Mouse (Mus musculus) kidney, postnatal 4 days (tissue): ENCODE measurements around the gene Ccdc6.
A peak's percentile ranks its signal among the peaks of the same experiment; 100 is the strongest.
"Not testable (repeated sequence)": the region's sequence is repeated elsewhere in the genome, so short reads cannot be mapped to it uniquely, and the experiment has no call there.

Experiments
- DNase-seq, 2 experiments: peaks; one replicate each; pipeline ENCODE4 v3.0.0; 2021; ENCODE audit warnings: mixed read lengths in 2 of 2

Gene Ccdc6

DNA sequence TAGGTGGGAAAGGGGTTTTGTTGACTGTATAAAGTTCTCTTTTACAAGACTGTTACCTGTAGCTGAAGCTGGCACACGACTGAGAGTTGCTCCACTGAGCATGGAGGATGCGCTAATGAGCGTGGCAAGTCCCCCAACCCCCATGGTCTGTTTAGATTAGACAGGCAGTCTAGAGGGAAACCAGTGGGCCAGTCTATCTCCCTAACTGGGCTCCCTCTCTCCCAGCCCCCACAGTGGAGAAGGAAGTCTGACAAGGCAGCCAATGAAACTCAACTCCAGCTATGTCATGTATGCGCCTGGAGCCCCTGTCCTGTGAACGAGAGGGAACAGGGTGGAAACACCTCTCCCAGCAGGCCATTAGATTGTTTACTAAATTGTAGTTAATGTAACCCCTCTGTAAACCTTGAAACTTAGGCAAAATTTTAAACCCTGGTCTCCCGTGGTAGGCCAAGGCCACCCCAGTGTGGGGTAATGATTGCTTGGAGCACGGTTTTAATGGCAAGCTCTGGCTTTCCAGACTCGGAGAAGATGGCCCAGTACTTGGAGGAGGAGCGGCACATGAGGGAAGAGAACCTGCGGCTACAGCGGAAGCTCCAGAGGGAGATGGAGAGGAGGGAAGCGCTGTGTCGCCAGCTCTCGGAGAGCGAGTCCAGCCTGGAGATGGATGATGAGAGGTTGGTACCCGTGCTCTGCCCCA lies 77.7 kb downstream of the Ccdc6 start:
- no peak for DNase-seq

GRCm38 (mm10) chr10:70180727-70181126 lies 83.8 kb downstream of the Ccdc6 start:
- DNase-seq = no peak

DNA sequence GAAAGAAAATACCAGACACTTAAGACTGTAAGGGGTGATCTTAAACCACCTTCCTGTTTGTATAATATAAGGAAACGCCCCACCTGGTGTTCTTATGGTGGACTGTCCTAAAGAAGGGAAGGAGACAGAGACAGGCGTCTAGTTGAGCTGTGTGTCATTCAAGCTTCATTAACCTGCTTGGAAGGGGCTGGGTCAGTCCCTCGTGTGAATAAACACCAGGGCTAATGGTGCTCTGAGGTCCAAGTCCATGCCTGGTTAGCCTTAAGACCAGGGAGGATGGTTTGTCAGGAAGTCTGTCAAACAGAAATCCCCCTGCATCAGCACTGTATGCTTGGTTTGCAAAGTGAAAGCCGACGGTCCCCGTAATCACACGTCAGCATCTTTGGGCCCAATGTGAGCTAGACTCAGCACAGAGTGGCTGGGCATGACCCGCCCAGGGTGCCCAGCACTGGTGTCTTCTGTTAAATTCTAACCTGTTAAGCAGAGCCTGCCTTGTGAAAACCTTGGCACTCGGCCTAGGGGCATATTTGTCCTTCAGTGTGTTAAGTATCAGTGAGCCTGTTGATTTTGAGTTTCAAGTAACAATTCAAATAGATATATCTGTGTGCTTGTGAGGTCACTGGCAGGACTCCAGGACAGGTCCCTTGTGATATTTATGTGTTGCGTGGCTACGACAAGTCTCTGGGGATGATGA lies 84.5 kb downstream of the Ccdc6 start:
- DNase-seq = peak; percentile 62 to 78

- DNase-seq = peak in 1 of 2 experiments; percentile 49
Observed at GRCm38 (mm10) chr10:70183210-70184080, 86.5 kb downstream of the Ccdc6 start.

- peak; percentile 66 to 74 for DNase-seq
Observed at GRCm38 (mm10) chr10:70186136-70186535, 89.2 kb downstream of the Ccdc6 start.

DNA sequence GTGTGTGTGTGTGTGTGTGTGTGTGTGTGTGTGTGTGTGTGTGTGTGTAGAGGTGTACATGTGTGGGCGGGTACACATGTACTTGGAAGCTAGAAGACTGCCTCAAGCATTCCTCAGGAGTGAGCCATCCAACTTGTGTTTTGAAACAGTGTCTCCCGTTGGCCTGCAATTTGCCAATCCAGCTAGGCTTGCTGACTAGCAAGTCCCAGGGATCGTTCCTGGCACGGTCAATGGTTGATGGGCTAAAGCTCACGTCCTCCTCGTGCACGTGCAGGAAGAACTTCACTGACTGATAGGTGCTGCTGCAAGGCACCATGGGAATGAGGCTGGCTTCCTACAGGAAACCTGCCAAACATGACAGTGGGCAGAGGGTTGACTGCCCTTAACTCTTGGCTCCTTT lies 89.7 kb downstream of the Ccdc6 start:
- DNase-seq = no peak

- DNase-seq = peak; percentile 39 to 49
Observed at GRCm38 (mm10) chr10:70189864-70190263, 92.9 kb downstream of the Ccdc6 start.

DNA sequence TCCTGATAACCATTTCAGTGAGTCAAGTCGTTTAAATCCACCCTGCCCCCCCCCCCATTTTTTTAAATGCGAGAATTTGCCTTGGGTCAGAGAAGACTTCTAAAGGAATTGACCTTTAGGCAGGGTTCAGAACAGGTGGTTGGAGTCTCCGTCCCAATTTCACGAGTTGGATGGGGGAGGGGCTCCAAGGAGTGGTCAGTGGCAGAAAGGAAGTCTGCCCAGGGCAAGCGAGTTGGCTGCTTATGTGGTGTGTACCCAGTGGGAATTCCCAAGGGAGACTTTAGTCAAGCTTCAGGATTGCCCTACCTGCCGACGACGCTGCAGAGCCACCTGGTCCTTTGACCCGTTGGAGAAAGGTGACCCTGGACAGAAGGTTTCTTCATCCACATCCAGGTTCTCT lies 97.4 kb downstream of the Ccdc6 start:
- DNase-seq = no peak

- DNase-seq = no peak
Observed at GRCm38 (mm10) chr10:70195279-70195678, 98.4 kb downstream of the Ccdc6 start.

DNA sequence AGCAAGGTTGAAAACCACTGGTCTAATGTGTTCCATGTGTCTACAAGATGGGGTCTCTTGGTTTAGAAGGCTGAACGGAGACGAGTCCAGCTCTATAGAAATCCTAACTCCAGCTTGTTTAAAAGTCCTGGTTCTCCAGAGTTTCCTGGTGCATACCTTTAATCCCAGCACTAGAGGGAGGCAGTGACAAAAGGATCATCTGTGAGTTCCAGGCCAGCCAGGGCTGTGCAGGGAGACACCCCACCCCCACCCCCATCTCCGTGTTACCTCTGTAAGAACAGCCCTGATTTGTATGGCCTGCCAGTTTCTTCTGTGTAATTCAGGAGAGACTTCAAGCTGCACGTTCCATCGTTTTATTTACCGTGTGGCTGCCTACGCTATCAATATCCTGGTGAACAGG lies 98.9 kb downstream of the Ccdc6 start:
- peak in 1 of 2 experiments; percentile 58 for DNase-seq

GRCm38 (mm10) chr10:70196666-70197065 lies 99.7 kb downstream of the Ccdc6 start:
- no peak for DNase-seq

DNA sequence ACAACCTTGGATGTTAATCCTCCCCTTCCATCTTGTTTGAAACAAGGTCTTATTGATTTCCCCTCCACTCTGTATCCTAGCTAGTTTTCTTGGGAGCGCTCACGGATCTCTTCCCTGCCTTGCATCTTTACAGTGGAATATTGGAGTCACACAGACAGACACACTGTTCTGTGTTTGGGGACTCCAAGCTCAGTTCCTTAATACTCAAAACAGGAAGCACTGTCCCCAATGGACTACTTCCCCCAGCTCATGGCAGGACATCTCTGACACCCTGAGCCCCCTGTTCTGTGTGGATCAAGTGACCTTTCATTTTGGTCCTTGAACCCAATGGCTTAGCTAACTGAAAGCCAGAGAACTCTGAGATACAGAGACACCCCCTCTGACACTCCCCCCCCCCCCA lies 100.7 kb downstream of the Ccdc6 start:
- no peak for DNase-seq

DNA sequence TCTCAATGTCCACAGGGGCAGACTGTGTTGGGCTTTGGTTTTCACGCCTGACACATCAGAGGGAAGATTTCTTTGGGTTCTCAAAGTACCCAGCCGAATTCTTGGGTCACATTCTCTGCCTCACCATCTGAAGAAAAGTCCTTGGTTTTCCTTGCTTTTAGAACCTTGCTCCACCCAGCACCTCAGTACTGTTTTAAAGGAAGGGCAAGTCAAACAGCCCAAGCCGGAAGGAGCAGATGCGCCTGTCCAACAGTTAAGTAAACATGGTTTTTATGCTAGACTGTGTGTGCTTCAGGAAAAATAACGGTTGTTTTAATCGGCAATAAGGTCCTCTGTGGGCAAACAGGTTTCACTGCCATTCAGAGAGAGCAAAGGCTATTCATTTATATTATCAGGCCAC lies 101.1 kb downstream of the Ccdc6 start:
- no peak for DNase-seq

DNA sequence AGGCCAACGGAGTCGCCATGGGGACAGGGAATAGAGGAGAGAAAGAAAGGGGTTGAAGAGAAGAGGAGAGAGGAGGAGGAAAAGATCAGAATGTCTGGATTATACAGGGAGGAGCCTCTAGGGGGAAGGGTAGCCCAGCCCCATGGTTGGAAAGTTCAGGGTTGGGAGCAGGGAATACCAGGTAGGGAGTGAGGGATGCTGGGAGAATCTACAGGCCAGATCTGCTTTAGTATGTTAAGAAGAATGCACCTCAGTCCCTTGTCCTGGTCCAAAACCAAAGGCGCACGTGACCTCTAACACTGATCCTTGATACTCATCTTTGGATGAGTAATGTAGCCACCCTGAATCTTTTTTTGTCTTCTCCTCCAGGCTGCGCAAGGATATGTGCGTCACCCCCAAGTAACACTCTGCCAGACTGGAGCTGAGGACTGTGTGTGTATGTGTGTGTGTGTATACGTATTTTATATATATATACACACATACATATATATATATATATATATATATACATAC lies 102.1 kb downstream of the Ccdc6 start:
- no peak for DNase-seq

- no peak for DNase-seq
Observed at GRCm38 (mm10) chr10:70199466-70200210, 102.7 kb downstream of the Ccdc6 start.

DNA sequence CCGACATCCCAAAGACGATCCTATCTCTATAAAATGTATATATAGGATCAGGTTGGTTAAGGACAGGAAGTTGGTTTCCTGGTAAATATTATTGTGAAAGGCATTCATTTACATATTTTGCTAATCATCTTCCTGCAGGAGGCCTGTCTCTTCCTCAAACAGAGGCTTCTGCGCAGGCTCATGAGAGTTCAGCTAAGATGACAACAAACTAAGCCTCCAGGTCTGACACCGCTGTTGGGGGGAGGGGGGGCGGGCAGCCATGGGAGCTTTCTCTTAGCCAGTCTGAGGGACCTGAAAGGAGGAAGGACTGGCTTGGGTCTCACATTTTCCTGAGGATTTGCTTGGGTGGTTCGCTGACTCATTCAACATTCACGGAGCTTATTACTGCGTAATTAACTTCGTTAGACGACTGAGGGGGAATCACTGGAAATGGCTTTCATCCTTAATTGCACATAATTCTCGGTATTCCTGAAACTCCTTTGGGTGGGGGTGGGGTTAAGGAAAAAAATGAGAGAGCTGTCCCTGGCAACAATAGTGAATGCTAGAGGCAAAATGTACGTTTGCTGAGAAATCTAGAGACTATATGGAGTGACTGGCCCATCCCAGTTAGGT lies 104.1 kb downstream of the Ccdc6 start:
- no peak for DNase-seq

- no peak for DNase-seq
Observed at GRCm38 (mm10) chr10:70204505-70205399, 107.8 kb downstream of the Ccdc6 start, which contains the start of gene Mrln. TSS of gene Mrln (plus strand) at chr10:70204664.

DNA sequence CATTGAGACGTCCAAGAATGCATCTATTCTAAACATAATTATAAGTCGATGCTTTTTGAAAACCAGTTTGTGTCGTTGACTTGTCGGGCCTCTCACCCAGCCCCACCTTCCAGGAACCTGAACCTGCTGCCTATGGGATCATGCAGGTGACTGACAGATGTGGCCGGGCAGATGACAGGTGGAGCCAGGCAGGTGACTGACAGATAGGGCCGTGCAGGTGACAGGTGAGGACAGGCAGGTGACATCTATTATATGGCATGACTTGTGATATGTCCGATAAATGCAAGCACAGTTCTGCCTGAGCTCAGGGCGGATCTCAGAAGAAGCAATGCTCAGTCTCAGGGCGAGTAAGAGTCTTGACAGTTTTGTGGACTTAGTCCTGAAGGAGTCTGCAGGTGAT lies 114.4 kb downstream of the Ccdc6 start:
- DNase-seq = no peak

DNA sequence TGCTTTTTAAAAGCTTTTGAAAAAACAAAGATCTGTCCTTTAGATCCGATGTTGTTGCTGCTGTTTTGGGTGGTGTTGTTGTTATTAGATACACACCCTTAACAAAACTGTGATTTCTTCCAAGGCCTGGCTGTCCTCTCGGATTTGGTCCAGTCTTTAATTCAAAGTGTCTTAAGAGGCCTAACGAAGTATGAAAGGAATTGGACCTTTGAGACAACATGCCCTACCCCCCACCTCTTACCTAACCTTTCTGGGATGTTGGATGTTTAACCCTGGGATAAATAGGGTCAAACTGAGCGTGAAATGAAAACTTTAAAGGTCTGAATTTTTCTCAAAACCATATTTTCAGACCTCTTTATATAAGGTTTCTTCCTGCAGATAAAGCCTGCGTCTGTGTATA lies 124.0 kb downstream of the Ccdc6 start:
- no peak for DNase-seq

- DNase-seq = not testable (repeated sequence)
Observed at GRCm38 (mm10) chr10:70222231-70222630, 125.3 kb downstream of the Ccdc6 start.

GRCm38 (mm10) chr10:70224571-70224970 lies 127.7 kb downstream of the Ccdc6 start:
- no peak for DNase-seq
